Mouse (Mus musculus): ENCODE data around the gene Nrbf2. TPM values are rescaled to one million over a fixed set of nuclear protein-coding genes. Genes with fewer than 3 reads are reported as not detected.

Gene Nrbf2
- polyA plus RNA-seq, 1 experiment from 2014 or later = 19.9 TPM

- CTCF ChIA-PET = no interaction called here
- DNase-seq (ENCODE audit: low read depth, low spot score) = no peak
- POLR2A ChIA-PET = no interaction called here
- no peak for ATAC-seq
- TF ChIP-seq CTCF (IDR thresholded peaks at IDR 0.05) = no peak
- no peaks in the 10 kb centered on the region for H3K27me3 ChIP-seq
- in situ Hi-C loops (cut with MboI; ENCODE audit: low pct_unique_long_range_greater_than_20kb) = no loop called here
These were observed 9.2 kb downstream of the Nrbf2 start for GRCm38 (mm10) chr10:67275916-67276315.

- ChIA-PET CTCF (interaction anchor here (1.5 to 2.0 kb wide), 2 partner anchors 9 to 47 kb away, joined by 4 to 7 read pairs; no protein-coding TSS in a partner anchor), POLR2A (interaction anchor here (0.6 kb wide), 1 partner anchor 371 kb away, joined by 3 read pairs; no protein-coding TSS in a partner anchor)
- ATAC-seq (no peak), DNase-seq (ENCODE audit: low read depth, low spot score) (no peak)
- TF ChIP-seq CTCF (IDR thresholded peaks at IDR 0.05) = peak; percentile 73
- H3K27me3 ChIP-seq = no peaks in the 10 kb centered on the region
- in situ Hi-C loops (cut with MboI; ENCODE audit: low pct_unique_long_range_greater_than_20kb) = no loop called here
These were observed 20.3 kb downstream of the Nrbf2 start for GRCm38 (mm10) chr10:67264852-67265251.

GRCm38 (mm10) chr10:67253115-67253514 lies 32.0 kb downstream of the Nrbf2 start:
- DNase-seq (ENCODE audit: low read depth, low spot score) = no peak
- H3K27me3 ChIP-seq = no peaks in the 10 kb centered on the region
- ChIA-PET CTCF (no interaction called here), POLR2A (no interaction called here)
- ATAC-seq = no peak
- in situ Hi-C loops (cut with MboI; ENCODE audit: low pct_unique_long_range_greater_than_20kb) = no loop called here
- no peak for TF ChIP-seq CTCF (IDR thresholded peaks at IDR 0.05)

GRCm38 (mm10) chr10:67252353-67252752 lies 32.8 kb downstream of the Nrbf2 start:
- no peaks in the 10 kb centered on the region for H3K27me3 ChIP-seq
- POLR2A ChIA-PET = no interaction called here
- ATAC-seq = no peak
- in situ Hi-C loops (cut with MboI; ENCODE audit: low pct_unique_long_range_greater_than_20kb) = no loop called here
- TF ChIP-seq CTCF (IDR thresholded peaks at IDR 0.05) = no peak
- CTCF ChIA-PET = no interaction called here
- DNase-seq (ENCODE audit: low read depth, low spot score) = no peak

- DNase-seq (ENCODE audit: low read depth, low spot score) (no peak), ATAC-seq (no peak)
- ChIA-PET CTCF (no interaction called here), POLR2A (no interaction called here)
- in situ Hi-C loops (cut with MboI; ENCODE audit: low pct_unique_long_range_greater_than_20kb) = no loop called here
- TF ChIP-seq CTCF (IDR thresholded peaks at IDR 0.05) = no peak
- no peaks in the 10 kb centered on the region for H3K27me3 ChIP-seq
These were observed 34.3 kb downstream of the Nrbf2 start for GRCm38 (mm10) chr10:67250846-67251245.

GRCm38 (mm10) chr10:67249486-67249885 lies 35.6 kb downstream of the Nrbf2 start:
- H3K27me3 ChIP-seq = no peaks in the 10 kb centered on the region
- no peak for TF ChIP-seq CTCF (IDR thresholded peaks at IDR 0.05)
- ATAC-seq (no peak), DNase-seq (ENCODE audit: low read depth, low spot score) (no peak)
- ChIA-PET POLR2A (interaction anchor here (0.6 kb wide), 1 partner anchor 322 kb away, joined by 3 read pairs; no protein-coding TSS in a partner anchor), CTCF (interaction anchor here (0.8 to 1.6 kb wide), 3 partner anchors 9 to 13 kb away, joined by 3 to 5 read pairs (median 5); no protein-coding TSS in a partner anchor)
- in situ Hi-C loops (cut with MboI; ENCODE audit: low pct_unique_long_range_greater_than_20kb) = no loop called here

GRCm38 (mm10) chr10:67247145-67247544 lies 38.0 kb downstream of the Nrbf2 start:
- DNase-seq (ENCODE audit: low read depth, low spot score) (no peak), ATAC-seq (no peak)
- CTCF ChIA-PET = interaction anchor here (1.4 kb wide), 2 partner anchors 11 to 71 kb away, joined by 3 to 4 read pairs; no protein-coding TSS in a partner anchor
- TF ChIP-seq CTCF (IDR thresholded peaks at IDR 0.05) = peak; percentile 67
- in situ Hi-C loops (cut with MboI; ENCODE audit: low pct_unique_long_range_greater_than_20kb) = no loop called here
- no peaks in the 10 kb centered on the region for H3K27me3 ChIP-seq
- POLR2A ChIA-PET = no interaction called here

GRCm38 (mm10) chr10:67230439-67230838 lies 54.7 kb downstream of the Nrbf2 start:
- in situ Hi-C loops (cut with MboI; ENCODE audit: low pct_unique_long_range_greater_than_20kb) = no loop called here
- ATAC-seq = no peak
- DNase-seq (ENCODE audit: low read depth, low spot score) = no peak
- POLR2A ChIA-PET = interaction anchor here (0.5 kb wide), 1 partner anchor 326 kb away, joined by 4 read pairs; no protein-coding TSS in a partner anchor
- CTCF ChIA-PET = no interaction called here
- no peaks in the 10 kb centered on the region for H3K27me3 ChIP-seq
- no peak for TF ChIP-seq CTCF (IDR thresholded peaks at IDR 0.05)

GRCm38 (mm10) chr10:67226543-67226942 lies 58.6 kb downstream of the Nrbf2 start:
- ChIA-PET CTCF (no interaction called here), POLR2A (no interaction called here)
- ATAC-seq (no peak), DNase-seq (ENCODE audit: low read depth, low spot score) (no peak)
- no peak for TF ChIP-seq CTCF (IDR thresholded peaks at IDR 0.05)
- H3K27me3 ChIP-seq = no peaks in the 10 kb centered on the region
- in situ Hi-C loops (cut with MboI; ENCODE audit: low pct_unique_long_range_greater_than_20kb) = no loop called here

- DNase-seq (ENCODE audit: low read depth, low spot score) (no peak), ATAC-seq (no peak)
- in situ Hi-C loops (cut with MboI; ENCODE audit: low pct_unique_long_range_greater_than_20kb) = no loop called here
- ChIA-PET CTCF (no interaction called here), POLR2A (no interaction called here)
- no peaks in the 10 kb centered on the region for H3K27me3 ChIP-seq
- TF ChIP-seq CTCF (IDR thresholded peaks at IDR 0.05) = no peak
These were observed 59.0 kb downstream of the Nrbf2 start for GRCm38 (mm10) chr10:67226109-67226508.

GRCm38 (mm10) chr10:67225528-67225927 lies 59.6 kb downstream of the Nrbf2 start:
- TF ChIP-seq CTCF (IDR thresholded peaks at IDR 0.05) = no peak
- ChIA-PET POLR2A (no interaction called here), CTCF (no interaction called here)
- ATAC-seq = no peak
- in situ Hi-C loops (cut with MboI; ENCODE audit: low pct_unique_long_range_greater_than_20kb) = no loop called here
- H3K27me3 ChIP-seq = no peaks in the 10 kb centered on the region
- no peak for DNase-seq (ENCODE audit: low read depth, low spot score)

- H3K27me3 ChIP-seq = no peaks in the 10 kb centered on the region
- in situ Hi-C loops (cut with MboI; ENCODE audit: low pct_unique_long_range_greater_than_20kb) = no loop called here
- POLR2A ChIA-PET = interaction anchor here (0.6 kb wide), 1 partner anchor 46 kb away, joined by 3 read pairs; no protein-coding TSS in a partner anchor
- ATAC-seq (peak; percentile 91), DNase-seq (ENCODE audit: low read depth, low spot score) (peak; percentile 64)
- no peak for TF ChIP-seq CTCF (IDR thresholded peaks at IDR 0.05)
- CTCF ChIA-PET = interaction anchor here (0.6 kb wide), 1 partner anchor 32 kb away, joined by 3 read pairs; no protein-coding TSS in a partner anchor
These were observed 61.2 kb downstream of the Nrbf2 start for GRCm38 (mm10) chr10:67223942-67224341.
